Mouse (Mus musculus): ENCODE data around the gene Map1b. TPM values are rescaled to one million over a fixed set of nuclear protein-coding genes. Genes with fewer than 3 reads are reported as not detected.
A peak's percentile ranks its signal among the peaks of the same experiment; 100 is the strongest.

The Map1b gene
- polyA plus RNA-seq, 1 experiment from 2014 or later: 2,470 TPM

DNA sequence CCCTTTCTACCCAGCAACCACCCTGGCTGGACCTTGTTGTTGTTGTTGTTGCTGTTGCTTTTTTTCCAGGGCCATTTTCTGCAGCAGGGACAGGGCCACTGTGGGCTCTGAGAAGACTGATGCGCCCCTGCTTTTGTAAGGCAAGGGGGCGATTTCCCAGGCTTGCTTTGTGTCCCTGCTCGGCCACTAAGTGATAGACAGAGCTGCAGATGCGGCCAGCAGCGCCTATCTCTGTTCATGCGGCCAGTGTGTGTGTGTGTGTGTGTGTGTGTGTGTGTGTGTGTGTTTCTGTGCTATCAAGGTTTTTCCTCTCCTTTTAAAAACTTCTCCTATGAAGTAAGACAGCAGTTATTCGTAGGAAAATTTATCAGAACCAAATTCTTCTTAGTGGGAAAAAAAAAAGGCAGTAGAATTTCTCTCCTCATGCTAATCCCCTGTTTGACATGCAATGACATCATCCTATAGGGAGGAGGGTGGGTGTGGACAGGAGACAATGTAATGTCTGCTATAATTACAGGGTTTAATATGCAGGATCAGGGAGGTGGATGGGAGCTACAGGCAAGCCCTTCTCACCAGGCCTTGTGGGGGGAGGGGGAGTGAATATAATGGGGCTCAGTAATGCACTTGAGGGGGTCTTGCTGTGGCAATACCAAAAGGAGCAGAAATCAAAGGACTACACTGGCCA is 23.6 kb downstream of the Map1b start:
- Histone ChIP-seq H3K9ac (replicated peaks; ENCODE audit: low read length) (no peak overlapping the region; the same call in 1 of the 2 replicates), H3K4me3 (replicated peaks; ENCODE audit: low read depth, low read length) (no peak overlapping the region), H3K36me3 (ENCODE audit: control insufficient read depth, insufficient read depth, low read length) (peaks cover 30% of the 10 kb centered on the region), H3K4me1 (ENCODE audit: control insufficient read depth, insufficient read depth, low read length) (peaks cover 37% of the 10 kb centered on the region), H3K9me3 (ENCODE audit: control insufficient read depth, low read length) (no peaks in the 10 kb centered on the region), H3K27me3 (ENCODE audit: control insufficient read depth, insufficient read depth, low read length) (no peaks in the 10 kb centered on the region), H3K27ac (replicated peaks; ENCODE audit: low read depth, low read length) (peak overlapping the region; percentile 75), H3K4me2 (ENCODE audit: low read length) (peak overlapping the region; percentile 33)
- peak; percentile 71 for DNase-seq
- ATAC-seq (ENCODE audit: low FRiP score, low TSS enrichment): peak; percentile 79
- WGBS: 4% methylated on average over 7 of the region's 7 CpGs

DNA sequence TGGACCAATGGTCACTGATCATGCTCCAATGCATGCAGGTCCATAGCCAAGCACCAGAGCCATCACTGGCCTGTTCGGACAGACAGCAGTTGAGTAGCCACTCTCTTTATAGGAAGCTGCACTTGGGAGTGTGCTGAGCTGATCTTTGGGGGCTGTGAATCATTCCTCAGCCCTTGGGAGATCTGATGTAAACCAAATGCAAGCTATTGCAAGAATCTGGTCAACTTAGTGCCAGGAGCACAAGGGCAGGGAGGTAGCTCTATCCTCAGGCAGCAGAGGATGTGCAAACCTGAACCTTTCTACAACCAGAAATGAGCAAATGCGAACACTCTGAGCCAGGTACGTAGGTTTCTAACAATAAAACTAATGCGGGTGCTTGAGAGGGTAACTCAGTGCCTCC is 26.3 kb downstream of the Map1b start:
- Histone ChIP-seq H3K27me3 (ENCODE audit: control insufficient read depth, insufficient read depth, low read length) (no peaks in the 10 kb centered on the region), H3K36me3 (ENCODE audit: control insufficient read depth, insufficient read depth, low read length) (peaks cover 40% of the 10 kb centered on the region), H3K9me3 (ENCODE audit: control insufficient read depth, low read length) (no peaks in the 10 kb centered on the region), H3K4me2 (ENCODE audit: low read length) (no peak overlapping the region), H3K4me3 (replicated peaks; ENCODE audit: low read depth, low read length) (no peak overlapping the region), H3K9ac (replicated peaks; ENCODE audit: low read length) (no peak overlapping the region), H3K4me1 (ENCODE audit: control insufficient read depth, insufficient read depth, low read length) (peaks cover 41% of the 10 kb centered on the region), H3K27ac (replicated peaks; ENCODE audit: low read depth, low read length) (no peak overlapping the region)
- ATAC-seq (ENCODE audit: low FRiP score, low TSS enrichment) (no peak), DNase-seq (no peak)
- WGBS: 96% methylated on average over 4 of the region's 4 CpGs

DNA sequence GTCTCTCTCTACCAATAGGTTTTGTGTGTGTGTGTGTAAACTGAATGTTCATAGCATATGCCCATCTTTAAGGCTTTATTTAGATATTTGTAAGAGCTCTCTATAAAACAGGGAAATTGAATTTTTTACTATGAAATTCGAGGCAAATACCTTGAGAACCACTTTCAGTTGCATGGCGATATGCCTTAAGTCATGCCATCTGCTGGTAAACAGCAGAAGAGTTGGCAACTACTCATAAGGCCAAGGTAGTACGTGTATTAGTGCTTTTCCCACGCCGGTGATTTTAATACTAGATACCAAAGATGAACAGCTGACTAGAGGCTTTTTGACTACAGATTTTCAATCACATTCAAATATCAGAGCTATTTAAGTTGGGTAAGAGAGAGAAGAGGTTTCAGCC is 27.2 kb downstream of the Map1b start:
- H3K9ac ChIP-seq (replicated peaks; ENCODE audit: low read length): no peak overlapping the region
- H3K4me1 ChIP-seq (ENCODE audit: control insufficient read depth, insufficient read depth, low read length): peaks cover 40% of the 10 kb centered on the region
- H3K27ac ChIP-seq (replicated peaks; ENCODE audit: low read depth, low read length): no peak overlapping the region
- no peak overlapping the region for H3K4me3 ChIP-seq (replicated peaks; ENCODE audit: low read depth, low read length)
- ATAC-seq (ENCODE audit: low FRiP score, low TSS enrichment) (no peak), DNase-seq (no peak)
- H3K9me3 ChIP-seq (ENCODE audit: control insufficient read depth, low read length): no peaks in the 10 kb centered on the region
- peaks cover 37% of the 10 kb centered on the region for H3K36me3 ChIP-seq (ENCODE audit: control insufficient read depth, insufficient read depth, low read length)
- no peak overlapping the region for H3K4me2 ChIP-seq (ENCODE audit: low read length)
- H3K27me3 ChIP-seq (ENCODE audit: control insufficient read depth, insufficient read depth, low read length): no peaks in the 10 kb centered on the region
- WGBS: 93% methylated on average over 5 of the region's 5 CpGs

DNA sequence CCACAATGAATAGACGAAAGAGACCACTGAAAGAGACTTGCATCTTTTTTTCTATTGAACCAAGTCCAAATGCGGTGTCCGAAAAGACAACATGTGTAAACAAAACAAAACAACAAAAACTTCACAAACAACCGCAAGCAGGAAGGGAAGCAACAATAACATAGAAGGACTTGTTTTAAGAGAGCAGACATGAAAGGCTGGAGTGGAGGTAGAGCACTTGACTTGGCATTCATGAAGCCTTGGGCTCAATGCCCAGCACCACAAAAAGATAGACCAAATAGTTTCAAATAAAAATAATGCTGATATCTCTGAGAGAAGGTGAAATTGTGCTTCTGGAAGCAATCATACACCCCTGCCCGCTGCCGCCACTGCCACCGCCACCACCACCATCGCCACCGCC is 30.5 kb downstream of the Map1b start:
- DNase-seq (no peak), ATAC-seq (ENCODE audit: low FRiP score, low TSS enrichment) (no peak)
- Histone ChIP-seq H3K27me3 (ENCODE audit: control insufficient read depth, insufficient read depth, low read length) (no peaks in the 10 kb centered on the region), H3K27ac (replicated peaks; ENCODE audit: low read depth, low read length) (0 out of 2 replicates have a peak overlapping the region, but pooled peaks have one; percentile 32), H3K9ac (replicated peaks; ENCODE audit: low read length) (no peak overlapping the region), H3K9me3 (ENCODE audit: control insufficient read depth, low read length) (no peaks in the 10 kb centered on the region), H3K4me2 (ENCODE audit: low read length) (no peak overlapping the region), H3K36me3 (ENCODE audit: control insufficient read depth, insufficient read depth, low read length) (peaks cover 35% of the 10 kb centered on the region), H3K4me3 (replicated peaks; ENCODE audit: low read depth, low read length) (no peak overlapping the region), H3K4me1 (ENCODE audit: control insufficient read depth, insufficient read depth, low read length) (peaks cover 32% of the 10 kb centered on the region)
- 97% methylated on average over 9 of the region's 9 CpGs for WGBS

DNA sequence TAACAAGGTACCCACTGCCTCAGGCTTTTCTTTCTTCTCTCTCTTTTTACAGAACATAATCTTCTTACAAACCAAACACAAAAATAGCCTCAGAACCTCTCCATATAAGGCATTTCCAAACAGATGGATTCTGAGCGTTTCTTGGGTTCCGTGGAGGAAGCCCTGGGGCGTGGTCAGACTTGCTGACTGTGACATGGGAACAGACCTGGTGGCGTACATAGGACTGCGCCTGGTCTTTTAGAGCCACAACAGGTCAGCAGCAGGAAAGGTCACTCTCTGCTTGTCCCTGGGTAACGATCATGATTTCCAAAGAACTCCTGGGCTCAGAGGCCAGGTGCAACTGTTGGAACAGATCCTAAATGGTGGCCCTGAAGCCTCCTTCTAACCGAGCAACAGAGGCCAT is 31.0 kb downstream of the Map1b start:
- Histone ChIP-seq H3K9me3 (ENCODE audit: control insufficient read depth, low read length) (no peaks in the 10 kb centered on the region), H3K4me3 (replicated peaks; ENCODE audit: low read depth, low read length) (no peak overlapping the region), H3K4me1 (ENCODE audit: control insufficient read depth, insufficient read depth, low read length) (peaks cover 32% of the 10 kb centered on the region), H3K36me3 (ENCODE audit: control insufficient read depth, insufficient read depth, low read length) (peaks cover 34% of the 10 kb centered on the region), H3K27ac (replicated peaks; ENCODE audit: low read depth, low read length) (0 out of 2 replicates have a peak overlapping the region, but pooled peaks have one; percentile 32), H3K9ac (replicated peaks; ENCODE audit: low read length) (no peak overlapping the region), H3K4me2 (ENCODE audit: low read length) (no peak overlapping the region), H3K27me3 (ENCODE audit: control insufficient read depth, insufficient read depth, low read length) (no peaks in the 10 kb centered on the region)
- no peak for DNase-seq
- ATAC-seq (ENCODE audit: low FRiP score, low TSS enrichment): no peak
- 78% methylated on average over 7 of the region's 7 CpGs for WGBS

DNA sequence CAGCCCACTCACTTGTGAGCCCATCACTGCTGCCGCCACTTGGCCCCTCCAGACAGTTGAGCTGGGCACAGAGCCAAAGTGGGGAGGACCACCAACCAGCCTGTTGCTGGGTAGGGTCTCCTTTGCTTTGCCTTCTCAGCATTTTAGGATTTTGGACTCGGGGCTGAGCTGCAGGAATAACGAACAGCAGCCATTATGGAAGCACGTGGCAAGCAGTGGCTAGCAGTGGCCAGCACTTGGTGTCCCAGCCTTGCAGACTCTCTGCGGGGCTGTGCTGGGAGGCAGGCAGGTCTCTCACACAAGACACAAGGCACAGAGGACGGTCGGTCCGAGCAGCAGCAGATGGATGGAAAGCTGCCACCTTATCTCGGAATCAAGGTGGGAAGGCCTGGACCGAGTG is 31.4 kb downstream of the Map1b start:
- ATAC-seq (ENCODE audit: low FRiP score, low TSS enrichment) (no peak), DNase-seq (no peak)
- Histone ChIP-seq H3K4me1 (ENCODE audit: control insufficient read depth, insufficient read depth, low read length) (peaks cover 32% of the 10 kb centered on the region), H3K9ac (replicated peaks; ENCODE audit: low read length) (no peak overlapping the region), H3K27ac (replicated peaks; ENCODE audit: low read depth, low read length) (peak overlapping the region; percentile 32; the same call in 1 of the 2 replicates), H3K4me3 (replicated peaks; ENCODE audit: low read depth, low read length) (no peak overlapping the region), H3K9me3 (ENCODE audit: control insufficient read depth, low read length) (no peaks in the 10 kb centered on the region), H3K27me3 (ENCODE audit: control insufficient read depth, insufficient read depth, low read length) (no peaks in the 10 kb centered on the region), H3K36me3 (ENCODE audit: control insufficient read depth, insufficient read depth, low read length) (peaks cover 33% of the 10 kb centered on the region), H3K4me2 (ENCODE audit: low read length) (no peak overlapping the region)
- whole genome bisulfite sequencing: 59% methylated on average over 10 of the region's 10 CpGs

DNA sequence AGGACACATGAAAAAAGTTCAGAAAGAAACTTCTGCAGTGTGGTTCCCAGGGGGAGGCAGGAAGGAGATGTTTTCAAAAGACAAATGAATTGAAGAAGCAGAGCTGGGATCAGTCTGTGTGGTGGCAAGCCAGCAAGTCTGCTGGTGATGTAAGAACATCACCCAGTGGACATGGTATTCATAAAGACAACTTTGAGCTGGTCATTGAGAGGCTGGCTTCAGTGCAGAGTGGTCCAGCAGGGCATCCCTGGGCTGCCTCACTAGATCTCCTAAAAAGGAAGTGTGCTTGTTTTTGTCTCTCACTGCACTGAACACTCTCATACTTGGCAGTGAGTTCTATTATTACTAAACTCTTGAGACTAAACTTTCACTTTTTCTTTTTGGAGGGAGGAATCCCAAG is 32.9 kb downstream of the Map1b start:
- H3K9me3 ChIP-seq (ENCODE audit: control insufficient read depth, low read length): no peaks in the 10 kb centered on the region
- DNase-seq: no peak
- no peak for ATAC-seq (ENCODE audit: low FRiP score, low TSS enrichment)
- H3K4me3 ChIP-seq (replicated peaks; ENCODE audit: low read depth, low read length): no peak overlapping the region
- H3K36me3 ChIP-seq (ENCODE audit: control insufficient read depth, insufficient read depth, low read length): peaks cover 37% of the 10 kb centered on the region
- H3K4me1 ChIP-seq (ENCODE audit: control insufficient read depth, insufficient read depth, low read length): peaks cover 32% of the 10 kb centered on the region
- H3K9ac ChIP-seq (replicated peaks; ENCODE audit: low read length): no peak overlapping the region
- no peaks in the 10 kb centered on the region for H3K27me3 ChIP-seq (ENCODE audit: control insufficient read depth, insufficient read depth, low read length)
- H3K27ac ChIP-seq (replicated peaks; ENCODE audit: low read depth, low read length): no peak overlapping the region
- no peak overlapping the region for H3K4me2 ChIP-seq (ENCODE audit: low read length)

DNA sequence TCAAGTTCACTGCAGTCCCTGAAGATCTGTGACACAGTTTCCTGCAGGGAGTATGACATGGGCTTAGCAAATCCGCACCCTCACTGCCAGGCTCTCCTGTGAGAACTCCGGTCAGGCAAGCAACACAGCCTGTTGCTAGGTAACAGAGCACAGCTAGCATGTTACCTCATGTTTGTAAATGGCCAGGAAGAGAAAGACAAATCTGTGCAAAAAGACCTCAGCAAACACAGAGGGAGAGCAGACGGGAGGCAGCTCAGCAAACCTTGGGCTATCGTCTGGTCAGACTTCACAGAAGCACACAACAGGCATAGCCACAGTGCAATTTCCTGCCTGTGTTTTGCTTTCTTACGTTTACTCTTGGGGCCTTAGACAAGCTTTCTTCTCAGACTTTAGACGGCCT is 40.9 kb downstream of the Map1b start:
- under 1% methylated on average over 6 of the region's 6 CpGs for WGBS
- H3K9me3 ChIP-seq (ENCODE audit: control insufficient read depth, low read length): no peaks in the 10 kb centered on the region
- DNase-seq (peak; percentile 80), ATAC-seq (ENCODE audit: low FRiP score, low TSS enrichment) (peak; percentile 72; the same call in 1 of the 2 replicates)
- H3K4me3 ChIP-seq (replicated peaks; ENCODE audit: low read depth, low read length): no peak overlapping the region
- peaks cover 37% of the 10 kb centered on the region for H3K4me1 ChIP-seq (ENCODE audit: control insufficient read depth, insufficient read depth, low read length)
- H3K9ac ChIP-seq (replicated peaks; ENCODE audit: low read length): no peak overlapping the region
- no peaks in the 10 kb centered on the region for H3K27me3 ChIP-seq (ENCODE audit: control insufficient read depth, insufficient read depth, low read length)
- H3K27ac ChIP-seq (replicated peaks; ENCODE audit: low read depth, low read length): peak overlapping the region; percentile 66
- peak overlapping the region; percentile 26 for H3K4me2 ChIP-seq (ENCODE audit: low read length)
- H3K36me3 ChIP-seq (ENCODE audit: control insufficient read depth, insufficient read depth, low read length): peaks cover 23% of the 10 kb centered on the region

DNA sequence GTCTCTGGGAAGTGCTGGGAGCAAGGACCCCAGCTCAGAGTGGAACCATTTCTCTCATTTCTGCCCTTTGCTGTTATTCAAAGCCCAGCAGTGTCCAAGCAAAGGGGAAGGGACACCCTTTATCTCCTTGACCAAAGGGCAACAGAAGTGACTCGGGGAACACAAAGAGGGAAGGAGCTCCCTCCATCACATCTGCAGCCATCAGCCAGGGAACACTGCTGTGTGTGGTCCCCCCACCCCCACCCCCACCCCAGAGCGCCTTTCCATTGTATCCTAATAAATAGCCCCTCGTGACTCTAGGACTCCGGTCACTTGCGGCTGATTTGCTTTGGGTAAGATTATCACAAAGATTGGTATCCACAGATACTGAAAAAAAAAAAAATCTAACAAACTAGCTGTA is 41.3 kb downstream of the Map1b start:
- no peaks in the 10 kb centered on the region for H3K27me3 ChIP-seq (ENCODE audit: control insufficient read depth, insufficient read depth, low read length)
- no peak overlapping the region for H3K4me3 ChIP-seq (replicated peaks; ENCODE audit: low read depth, low read length)
- no peak for ATAC-seq (ENCODE audit: low FRiP score, low TSS enrichment)
- no peak for DNase-seq
- WGBS: 0% methylated on average over 5 of the region's 5 CpGs
- H3K36me3 ChIP-seq (ENCODE audit: control insufficient read depth, insufficient read depth, low read length): peaks cover 21% of the 10 kb centered on the region
- H3K4me1 ChIP-seq (ENCODE audit: control insufficient read depth, insufficient read depth, low read length): peaks cover 42% of the 10 kb centered on the region
- H3K9ac ChIP-seq (replicated peaks; ENCODE audit: low read length): peak overlapping the region; percentile 34; the same call in 1 of the 2 replicates
- H3K4me2 ChIP-seq (ENCODE audit: low read length): peak overlapping the region; percentile 26
- H3K9me3 ChIP-seq (ENCODE audit: control insufficient read depth, low read length): no peaks in the 10 kb centered on the region
- H3K27ac ChIP-seq (replicated peaks; ENCODE audit: low read depth, low read length): peak overlapping the region; percentile 70
